Mouse (Mus musculus): ENCODE measurements at regions not wholly inside any gene's neighbourhood (a gene's known extent, or its start where the extent isn't known, plus 50 kb on each side); places are given as distances from the start of the nearest gene placed in this dataset.

- no peak overlapping the region for H3K4me3 ChIP-seq
- H3K36me3 ChIP-seq = no peaks in the 10 kb centered on the region
- H3K4me2 ChIP-seq (replicated peaks) = no peak overlapping the region
- WGBS = 73% methylated on average over 3 of the region's 3 CpGs
- no peaks in the 10 kb centered on the region for H3K27me3 ChIP-seq
- no peak for ATAC-seq (ENCODE audit: low FRiP score)
- no peak overlapping the region for H3K27ac ChIP-seq
- H3K9me3 ChIP-seq (replicated peaks) = no peaks in the 10 kb centered on the region
- H3K9ac ChIP-seq = no peak overlapping the region
- peaks cover 5% of the 10 kb centered on the region for H3K4me1 ChIP-seq
These were observed 504.5 kb downstream of the Pdha2 start for GRCm38 (mm10) chr3:140707591-140708131.

- Histone ChIP-seq H3K4me2 (replicated peaks) (no peak overlapping the region), H3K9me3 (replicated peaks) (no peaks in the 10 kb centered on the region), H3K36me3 (no peaks in the 10 kb centered on the region), H3K27me3 (no peaks in the 10 kb centered on the region), H3K4me3 (no peak overlapping the region), H3K9ac (no peak overlapping the region), H3K4me1 (peaks cover 5% of the 10 kb centered on the region), H3K27ac (no peak overlapping the region)
- ATAC-seq (ENCODE audit: low FRiP score) = peak; percentile 38; the same call in 1 of the 2 replicates
- WGBS = 73% methylated on average over 4 of the region's 4 CpGs
These were observed 505.4 kb downstream of the Pdha2 start for GRCm38 (mm10) chr3:140706725-140707124.

GRCm38 (mm10) chr3:140705536-140705935, 506.6 kb downstream of the Pdha2 start:
- Histone ChIP-seq H3K4me2 (replicated peaks) (no peak overlapping the region), H3K36me3 (no peaks in the 10 kb centered on the region), H3K4me1 (peaks cover 5% of the 10 kb centered on the region), H3K27me3 (no peaks in the 10 kb centered on the region), H3K9me3 (replicated peaks) (no peaks in the 10 kb centered on the region), H3K27ac (no peak overlapping the region), H3K9ac (no peak overlapping the region), H3K4me3 (no peak overlapping the region)
- WGBS = 77% methylated on average over 3 of the region's 3 CpGs
- no peak for ATAC-seq (ENCODE audit: low FRiP score)

GRCm38 (mm10) chr3:140702929-140703328, 509.2 kb downstream of the Pdha2 start:
- 69% methylated on average over 5 of the region's 5 CpGs for WGBS
- H3K4me1 ChIP-seq = peaks cover 5% of the 10 kb centered on the region
- no peaks in the 10 kb centered on the region for H3K36me3 ChIP-seq
- no peak overlapping the region for H3K27ac ChIP-seq
- no peaks in the 10 kb centered on the region for H3K27me3 ChIP-seq
- H3K4me3 ChIP-seq = no peak overlapping the region
- H3K9me3 ChIP-seq (replicated peaks) = no peaks in the 10 kb centered on the region
- H3K4me2 ChIP-seq (replicated peaks) = no peak overlapping the region
- H3K9ac ChIP-seq = no peak overlapping the region
- ATAC-seq (ENCODE audit: low FRiP score) = no peak

GRCm38 (mm10) chr3:140702271-140702681, 509.9 kb downstream of the Pdha2 start:
- Histone ChIP-seq H3K27ac (no peak overlapping the region), H3K27me3 (no peaks in the 10 kb centered on the region), H3K9me3 (replicated peaks) (no peaks in the 10 kb centered on the region), H3K4me2 (replicated peaks) (no peak overlapping the region), H3K9ac (no peak overlapping the region), H3K36me3 (no peaks in the 10 kb centered on the region), H3K4me3 (no peak overlapping the region), H3K4me1 (no peaks in the 10 kb centered on the region)
- ATAC-seq (ENCODE audit: low FRiP score) = no peak
- WGBS = 91% methylated on average over 6 of the region's 6 CpGs

GRCm38 (mm10) chr3:140697295-140697694, 514.9 kb downstream of the Pdha2 start:
- Histone ChIP-seq H3K4me1 (no peaks in the 10 kb centered on the region), H3K27me3 (no peaks in the 10 kb centered on the region), H3K4me2 (replicated peaks) (no peak overlapping the region), H3K36me3 (no peaks in the 10 kb centered on the region), H3K4me3 (no peak overlapping the region), H3K27ac (no peak overlapping the region), H3K9me3 (replicated peaks) (no peaks in the 10 kb centered on the region), H3K9ac (no peak overlapping the region)
- no peak for ATAC-seq (ENCODE audit: low FRiP score)
- 24% methylated on average over 3 of the region's 3 CpGs for WGBS

GRCm38 (mm10) chr3:140682794-140683193, 529.4 kb downstream of the Pdha2 start:
- H3K9me3 ChIP-seq (replicated peaks) = no peaks in the 10 kb centered on the region
- no peaks in the 10 kb centered on the region for H3K36me3 ChIP-seq
- no peaks in the 10 kb centered on the region for H3K27me3 ChIP-seq
- H3K4me3 ChIP-seq = no peak overlapping the region
- H3K27ac ChIP-seq = no peak overlapping the region
- H3K9ac ChIP-seq = no peak overlapping the region
- H3K4me2 ChIP-seq (replicated peaks) = no peak overlapping the region
- 78% methylated on average over 3 of the region's 3 CpGs for WGBS
- no peak for ATAC-seq (ENCODE audit: low FRiP score)
- no peaks in the 10 kb centered on the region for H3K4me1 ChIP-seq

GRCm38 (mm10) chr3:140645785-140646388, 566.3 kb downstream of the Pdha2 start:
- H3K9ac ChIP-seq = no peak overlapping the region
- WGBS = 50% methylated on average over 9 of the region's 9 CpGs

GRCm38 (mm10) chr3:140619885-140620284, 592.3 kb downstream of the Pdha2 start:
- Histone ChIP-seq H3K27ac (no peak overlapping the region), H3K9me3 (replicated peaks) (no peaks in the 10 kb centered on the region)
- WGBS = 86% methylated on average over 3 of the region's 3 CpGs

More at GRCm38 (mm10) chr3:140645785-140646388, 566.3 kb downstream of the Pdha2 start:
- Histone ChIP-seq H3K27me3 (no peaks in the 10 kb centered on the region), H3K36me3 (no peaks in the 10 kb centered on the region), H3K9me3 (replicated peaks) (no peaks in the 10 kb centered on the region), H3K4me3 (no peak overlapping the region), H3K4me1 (no peaks in the 10 kb centered on the region), H3K4me2 (replicated peaks) (no peak overlapping the region), H3K27ac (no peak overlapping the region)
- ATAC-seq (ENCODE audit: low FRiP score) = peak; percentile 54; the same call in 1 of the 2 replicates

More at GRCm38 (mm10) chr3:140619885-140620284, 592.3 kb downstream of the Pdha2 start:
- no peak overlapping the region for H3K4me2 ChIP-seq (replicated peaks)
- no peak overlapping the region for H3K9ac ChIP-seq
- no peaks in the 10 kb centered on the region for H3K36me3 ChIP-seq
- no peak for ATAC-seq (ENCODE audit: low FRiP score)
- H3K4me1 ChIP-seq = no peaks in the 10 kb centered on the region
- no peak overlapping the region for H3K4me3 ChIP-seq
- no peaks in the 10 kb centered on the region for H3K27me3 ChIP-seq

Measured in hindbrain, embryonic 12.5 days (tissue).